Mouse (Mus musculus): ENCODE results near the gene Rtn4rl1.
A peak's percentile ranks its signal among the peaks of the same experiment; 100 is the strongest.

Rtn4rl1 gene

GRCm38 (mm10) chr11:75254252-75254912 lies 60.8 kb downstream of the Rtn4rl1 start:
- peak; percentile 33 for DNase-seq

GRCm38 (mm10) chr11:75255330-75255729 lies 61.7 kb downstream of the Rtn4rl1 start:
- no peak for DNase-seq

- no peak for DNase-seq
These were observed 63.6 kb downstream of the Rtn4rl1 start for GRCm38 (mm10) chr11:75257056-75257648.

GRCm38 (mm10) chr11:75259416-75259815 lies 65.8 kb downstream of the Rtn4rl1 start:
- DNase-seq: no peak

DNA sequence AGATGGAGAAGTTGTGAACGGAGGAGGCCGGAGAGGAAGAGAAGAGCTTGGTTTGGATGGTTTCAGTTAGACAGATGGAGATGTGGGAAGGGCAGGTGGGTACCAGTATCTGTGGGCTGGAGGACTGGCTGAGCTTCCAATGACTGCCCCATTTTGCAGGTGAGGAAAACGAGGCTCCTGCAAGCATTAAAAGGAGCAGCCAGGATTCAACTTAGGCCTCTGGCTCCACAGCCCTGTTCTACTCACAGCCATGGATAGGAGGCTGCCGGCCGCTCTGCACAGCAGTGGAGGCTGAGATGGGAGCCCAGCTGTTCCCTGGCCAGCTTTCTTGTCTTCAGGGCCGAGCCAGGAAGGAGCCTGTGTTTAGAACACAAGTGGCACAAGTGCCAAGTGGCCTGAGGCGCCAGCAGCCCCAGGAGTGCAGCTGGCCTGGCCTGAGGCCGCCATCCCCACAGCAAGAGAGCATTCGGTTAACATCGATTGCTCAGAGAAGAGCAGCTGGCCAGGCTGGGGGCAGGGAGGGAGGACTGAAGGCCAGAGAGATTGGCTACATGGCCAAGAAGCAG lies 66.5 kb downstream of the Rtn4rl1 start:
- no peak for DNase-seq

DNA sequence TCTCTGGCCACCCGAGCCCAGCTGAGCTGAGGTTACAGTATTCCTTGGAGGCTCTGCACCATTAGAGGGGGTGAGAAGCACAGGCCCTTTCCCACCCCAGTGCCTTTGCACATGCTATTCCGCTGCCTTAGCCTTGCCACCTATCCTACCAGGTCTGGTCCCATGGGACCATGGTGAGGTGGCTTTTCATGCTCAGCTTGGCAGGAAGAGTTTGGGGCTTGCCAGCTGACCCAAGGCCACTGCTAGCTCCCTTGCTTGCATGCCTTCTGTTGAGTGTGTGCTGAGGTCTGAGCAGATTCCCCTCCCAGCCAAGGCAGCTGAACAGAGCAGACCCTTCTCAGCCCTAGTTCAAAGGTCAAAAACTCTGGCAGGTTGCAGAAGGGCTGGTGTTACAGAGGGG lies 67.4 kb downstream of the Rtn4rl1 start:
- DNase-seq: no peak

- DNase-seq: no peak
These were observed 68.1 kb downstream of the Rtn4rl1 start for GRCm38 (mm10) chr11:75261730-75262129.

DNA sequence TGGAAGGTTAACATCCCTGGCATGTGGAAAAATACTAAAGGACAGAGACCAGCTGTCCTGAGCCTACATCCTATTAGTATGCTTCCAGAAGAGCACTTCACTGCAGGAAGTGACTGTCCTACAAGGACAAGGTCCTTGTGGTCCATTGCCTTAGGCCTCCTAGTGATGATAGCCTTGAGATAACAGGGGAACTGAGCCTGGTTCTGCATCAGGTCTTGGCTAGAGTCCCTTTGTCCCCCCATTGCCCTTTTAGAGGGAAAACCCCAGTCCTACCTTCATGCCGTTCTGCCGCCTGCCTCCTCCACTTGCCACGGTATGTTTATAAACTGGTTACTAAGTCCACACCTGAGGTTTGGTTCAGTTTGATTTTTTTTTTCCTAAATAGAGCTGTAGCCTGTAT lies 68.6 kb downstream of the Rtn4rl1 start:
- DNase-seq: no peak

GRCm38 (mm10) chr11:75262791-75263190 lies 69.2 kb downstream of the Rtn4rl1 start:
- no peak for DNase-seq

- no peak for DNase-seq
These were observed 69.8 kb downstream of the Rtn4rl1 start for GRCm38 (mm10) chr11:75263274-75263963.

- no peak for DNase-seq
These were observed 70.4 kb downstream of the Rtn4rl1 start for GRCm38 (mm10) chr11:75263964-75264312.

DNA sequence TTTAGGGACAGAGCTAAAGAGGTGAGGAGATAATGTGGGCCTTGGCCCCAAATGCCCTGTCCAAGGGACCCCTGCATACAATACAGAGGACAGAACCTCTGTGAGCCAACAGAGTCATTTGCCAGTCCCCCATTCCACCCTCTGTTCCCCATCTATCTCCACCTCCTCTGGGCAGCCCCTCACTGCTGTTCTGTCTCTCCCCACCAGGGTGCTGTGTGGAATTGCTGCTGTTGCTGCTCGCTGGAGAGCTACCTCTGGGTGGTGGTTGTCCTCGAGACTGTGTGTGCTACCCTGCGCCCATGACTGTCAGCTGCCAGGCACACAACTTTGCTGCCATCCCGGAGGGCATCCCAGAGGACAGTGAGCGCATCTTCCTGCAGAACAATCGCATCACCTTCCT lies 71.0 kb downstream of the Rtn4rl1 start:
- no peak for DNase-seq

DNA sequence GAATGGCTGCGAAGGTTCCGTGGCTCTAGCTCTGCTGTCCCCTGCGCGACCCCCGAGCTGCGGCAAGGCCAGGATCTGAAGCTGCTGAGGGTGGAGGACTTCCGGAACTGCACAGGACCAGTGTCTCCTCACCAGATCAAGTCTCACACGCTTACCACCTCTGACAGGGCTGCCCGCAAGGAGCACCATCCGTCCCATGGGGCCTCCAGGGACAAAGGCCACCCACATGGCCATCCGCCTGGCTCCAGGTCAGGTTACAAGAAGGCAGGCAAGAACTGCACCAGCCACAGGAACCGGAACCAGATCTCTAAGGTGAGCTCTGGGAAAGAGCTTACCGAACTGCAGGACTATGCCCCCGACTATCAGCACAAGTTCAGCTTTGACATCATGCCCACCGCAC lies 72.0 kb downstream of the Rtn4rl1 start:
- DNase-seq: no peak

DNA sequence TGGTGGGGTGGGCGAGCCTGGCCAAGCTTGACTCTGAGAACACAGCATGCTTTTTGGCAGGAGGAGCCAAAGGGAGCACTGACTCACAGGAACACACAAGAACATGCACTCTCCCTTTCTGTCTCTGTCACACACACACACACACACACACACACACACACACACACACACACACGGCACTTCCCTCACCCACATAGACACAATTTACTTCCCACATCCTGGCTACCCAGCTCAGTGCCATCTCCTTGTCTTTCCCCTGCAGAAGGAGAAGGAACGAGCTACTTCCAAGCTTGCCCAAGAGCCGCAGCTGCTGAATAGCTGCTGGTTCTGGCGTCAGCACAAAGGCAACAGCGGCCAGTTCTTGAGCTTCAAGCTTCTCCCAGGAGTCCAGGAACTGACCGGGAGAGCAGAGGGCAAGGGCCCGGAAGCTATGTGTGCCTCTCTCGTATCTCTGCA lies 74.3 kb downstream of the Rtn4rl1 start:
- no peak for DNase-seq

GRCm38 (mm10) chr11:75268492-75268891 lies 74.9 kb downstream of the Rtn4rl1 start:
- no peak for DNase-seq

GRCm38 (mm10) chr11:75269213-75269612 lies 75.6 kb downstream of the Rtn4rl1 start:
- DNase-seq: no peak

DNA sequence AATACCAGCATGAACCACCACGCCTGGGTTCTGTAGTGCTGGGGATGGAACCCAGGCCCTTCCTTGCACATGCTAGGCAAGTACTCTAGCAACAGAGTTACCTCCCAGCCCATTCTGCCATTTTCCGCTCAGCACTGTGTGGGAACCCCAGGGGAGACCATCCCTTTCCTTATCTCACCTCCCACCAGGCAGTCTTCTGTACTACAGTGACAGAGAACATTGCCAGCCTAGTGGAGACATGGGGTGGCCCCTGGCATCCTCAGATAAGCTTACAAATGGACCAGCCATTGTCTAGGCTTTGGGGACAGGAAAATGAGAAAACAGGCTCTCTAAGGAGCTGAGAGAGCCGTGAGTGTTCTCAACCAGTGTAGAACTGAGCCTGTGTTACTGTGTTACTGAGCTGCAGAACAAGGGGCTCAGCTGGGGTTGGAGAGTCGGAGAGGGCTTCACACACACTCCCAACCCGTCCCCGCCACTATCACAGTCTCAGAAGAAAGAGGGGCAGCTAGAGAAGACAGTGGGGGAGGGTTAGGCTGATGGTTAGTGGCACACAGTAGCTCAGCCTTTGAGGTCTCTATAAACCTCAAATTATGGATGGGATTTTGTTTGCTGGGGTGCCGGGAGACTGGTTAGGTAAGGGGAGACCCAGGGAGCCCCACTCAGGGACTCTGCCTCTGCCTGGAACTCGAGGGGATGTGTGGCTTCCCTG lies 76.8 kb downstream of the Rtn4rl1 start:
- no peak for DNase-seq

GRCm38 (mm10) chr11:75270985-75271434 lies 77.4 kb downstream of the Rtn4rl1 start:
- no peak for DNase-seq

DNA sequence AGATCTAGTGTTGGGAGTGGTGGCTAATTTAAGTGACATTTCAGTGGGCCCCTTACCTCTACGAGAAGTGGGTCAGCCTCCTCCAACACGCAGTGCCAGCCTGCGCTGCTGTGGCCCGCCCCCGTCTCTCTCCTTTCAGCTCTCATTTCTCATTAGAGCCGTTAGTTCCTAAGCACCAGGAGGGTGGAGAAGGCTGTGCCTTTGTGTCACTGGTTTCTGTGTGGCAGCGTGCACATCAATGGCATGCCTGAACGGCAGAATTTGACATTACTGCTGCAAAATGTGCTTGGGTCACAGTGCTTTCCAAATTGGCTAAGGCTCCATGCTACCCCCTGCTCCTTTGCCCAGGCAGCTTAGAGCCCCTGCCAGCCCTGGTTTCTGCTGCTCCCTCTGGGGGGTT lies 79.9 kb downstream of the Rtn4rl1 start:
- no peak for DNase-seq

DNA sequence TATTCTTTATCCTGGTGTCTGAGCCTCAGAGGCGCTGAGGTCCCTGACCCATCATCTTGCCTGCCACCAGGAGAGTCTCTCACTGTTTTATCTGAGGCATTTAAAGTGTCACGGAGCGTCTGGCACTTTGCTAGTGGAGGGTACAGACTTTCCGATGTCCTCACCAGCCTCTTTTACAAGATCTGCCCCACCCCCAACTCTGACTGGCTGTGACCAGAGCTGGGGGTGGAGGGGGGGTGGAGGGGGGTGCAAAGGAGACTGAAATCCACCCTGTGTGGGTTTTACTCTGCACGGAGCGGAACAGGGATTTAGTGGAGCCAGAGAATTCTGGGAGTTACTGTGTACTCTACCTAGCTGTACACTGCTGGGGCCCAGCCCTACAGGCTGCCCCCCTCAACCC lies 81.5 kb downstream of the Rtn4rl1 start:
- DNase-seq: no peak

GRCm38 (mm10) chr11:75278115-75278514 lies 84.5 kb downstream of the Rtn4rl1 start:
- DNase-seq: no peak

DNA sequence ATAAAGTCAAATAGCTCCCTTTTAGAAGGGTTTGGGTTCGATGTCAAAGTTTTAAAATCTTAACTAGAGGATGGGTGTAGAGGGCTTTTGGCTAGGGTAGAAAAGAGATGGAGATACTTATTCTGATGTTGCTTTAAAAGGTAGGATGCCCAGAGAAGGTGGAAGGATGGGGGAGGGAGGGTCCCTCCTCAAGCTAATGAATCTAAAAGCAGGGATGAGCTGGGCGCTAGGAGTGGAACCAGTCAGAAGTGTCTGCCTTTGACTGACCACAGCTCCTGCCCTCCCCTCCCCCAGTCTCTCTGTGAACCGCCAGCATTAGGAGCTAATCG lies 85.4 kb downstream of the Rtn4rl1 start:
- DNase-seq: no peak

- peak; percentile 68 for DNase-seq
These were observed 85.9 kb downstream of the Rtn4rl1 start for GRCm38 (mm10) chr11:75279342-75280065.
